Mouse (Mus musculus) hindbrain, embryonic 14.5 days (tissue): Measurements from ENCODE around the gene Cbx6. TPM values are rescaled to one million over a fixed set of nuclear protein-coding genes. Genes with fewer than 3 reads are reported as not detected.

ENCODE experiments used
- ATAC-seq: fragments of 200-750 bp; cut with Nextera tagmentation; 2 replicates; pipeline ENCODE4 v1.8.0; 2017; ENCODE audit warnings: moderate number of reproducible peaks, mild to moderate bottlenecking, moderate TSS enrichment, moderate library complexity; ENCODE audit not compliant: low FRiP score
- DNase-seq: peaks from one replicate; pipeline ENCODE4 v3.0.0-alpha.2; 2015; ENCODE audit warnings: low spot score
- H3K27ac ChIP-seq: fragments of 300-500 bp; sonication (generic); 2 replicates; pipeline ENCODE4 v1.5.1; 2014; ENCODE audit warnings: mild to moderate bottlenecking, moderate library complexity
- H3K27me3 ChIP-seq: fragments of 300-500 bp; sonication (generic); 2 replicates; pipeline ENCODE4 v1.6.1; 2014; ENCODE audit warnings: mild to moderate bottlenecking, low read length, mixed read lengths; ENCODE audit not compliant: control insufficient read depth, insufficient read depth
- H3K36me3 ChIP-seq: fragments of 300-500 bp; sonication (generic); replicated peaks from 2 replicates; pipeline ENCODE4 v1.6.1; 2014; ENCODE audit not compliant: control insufficient read depth, insufficient read depth
- H3K4me1 ChIP-seq: fragments of 300-500 bp; sonication (generic); replicated peaks from 2 replicates; pipeline ENCODE4 v1.6.1; 2014; ENCODE audit warnings: antibody characterized with exemption, low read length, mixed read lengths; ENCODE audit not compliant: control insufficient read depth, insufficient read depth
- H3K4me2 ChIP-seq: fragments of 300-500 bp; sonication (generic); replicated peaks from 2 replicates; pipeline ENCODE4 v1.6.1; 2014; ENCODE audit warnings: mild to moderate bottlenecking, moderate library complexity
- H3K4me3 ChIP-seq: fragments of 300-500 bp; sonication (generic); replicated peaks from 2 replicates; pipeline ENCODE4 v1.5.1; 2014; ENCODE audit warnings: mild to moderate bottlenecking, low read length
- H3K9ac ChIP-seq: fragments of 300-500 bp; sonication (generic); 2 replicates; pipeline ENCODE4 v1.6.1; 2014
- H3K9me3 ChIP-seq: fragments of 300-500 bp; sonication (generic); 2 replicates; pipeline ENCODE4 v1.6.1; 2016; ENCODE audit warnings: low read length; ENCODE audit not compliant: control insufficient read depth
- WGBS: fragments of 180-500 bp; shearing (Covaris S2); extraction: QIAGEN DNeasy Blood & Tissue Kit; methylation state at CpG from one replicate; pipeline ENCODE4 v1.1.7; 2014; 5-methylcytosine and 5-hydroxymethylcytosine counted together
- polyA plus RNA-seq: library from polyadenylated mRNA; unstranded; fragments of >200 nt; fragmentation: Nextera tagmentation; extraction: Ambion mirVana; gene quantifications from 2 replicates; pipeline ENCODE4 v1.2.1, GENCODE M21; 2014

The Cbx6 gene
- polyA plus RNA-seq = 36.9 and 39.8 TPM in 2 replicates

DNA sequence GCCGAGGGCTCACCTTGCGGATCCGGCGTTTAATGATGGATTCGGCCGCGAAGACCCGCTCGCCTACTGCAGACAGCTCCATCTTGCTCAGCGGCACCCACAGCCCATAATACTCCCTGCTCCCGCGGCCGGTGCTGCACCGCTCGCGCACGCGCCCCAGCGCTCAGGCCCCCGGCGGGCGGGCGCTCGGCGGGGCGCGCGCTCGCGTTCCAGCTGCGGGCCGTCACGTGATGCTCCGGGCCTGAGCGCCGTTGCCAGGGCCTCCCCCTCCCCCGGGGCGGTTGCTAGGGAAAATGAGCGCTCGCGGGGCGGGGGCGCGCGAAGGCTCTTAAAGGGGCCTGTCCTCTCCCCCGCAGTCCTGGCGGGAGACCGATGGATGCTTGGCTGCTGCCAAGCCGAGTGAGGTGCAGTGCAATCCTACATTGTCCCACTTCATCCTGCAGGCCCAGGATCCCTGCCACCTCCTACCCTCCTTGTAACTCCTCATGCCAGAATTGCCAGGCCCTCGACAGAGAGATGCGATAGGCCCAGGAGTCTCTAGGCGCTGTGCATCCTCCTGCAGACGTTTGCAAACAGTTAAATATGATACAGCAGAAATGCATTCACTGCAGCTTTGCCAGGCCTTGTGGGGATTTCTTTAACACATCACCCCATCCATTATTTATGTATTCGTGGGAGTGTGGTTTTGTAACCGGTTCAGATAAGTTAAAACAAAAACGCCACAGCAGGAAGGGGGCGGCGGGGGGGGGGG, at the start of gene Cbx6, which contains the start of gene Npcd:
Gene Cbx6, minus strand, starts transcription at position 559 of the 751 bp plus-strand sequence.
Gene Npcd, minus strand, starts transcription at position 108 of the 751 bp plus-strand sequence.
- H3K9ac ChIP-seq = peak within 1 kb of the TSS; percentile 82
- H3K9me3 ChIP-seq = no peaks in the 10 kb centered on the region
- peak within 1 kb of the TSS; percentile 95 for H3K27ac ChIP-seq
- peak within 1 kb of the TSS; percentile 89 for H3K4me2 ChIP-seq
- peaks cover 47% of the 10 kb centered on the region for H3K4me1 ChIP-seq
- H3K27me3 ChIP-seq = no peaks in the 10 kb centered on the region
- 2% methylated on average over 56 of the region's 58 CpGs for WGBS
- H3K4me3 ChIP-seq = peak within 1 kb of the TSS; percentile 76
- DNase-seq (peak; percentile 99), ATAC-seq (peak; percentile 91)
- H3K36me3 ChIP-seq = peaks cover 13% of the 10 kb centered on the region

DNA sequence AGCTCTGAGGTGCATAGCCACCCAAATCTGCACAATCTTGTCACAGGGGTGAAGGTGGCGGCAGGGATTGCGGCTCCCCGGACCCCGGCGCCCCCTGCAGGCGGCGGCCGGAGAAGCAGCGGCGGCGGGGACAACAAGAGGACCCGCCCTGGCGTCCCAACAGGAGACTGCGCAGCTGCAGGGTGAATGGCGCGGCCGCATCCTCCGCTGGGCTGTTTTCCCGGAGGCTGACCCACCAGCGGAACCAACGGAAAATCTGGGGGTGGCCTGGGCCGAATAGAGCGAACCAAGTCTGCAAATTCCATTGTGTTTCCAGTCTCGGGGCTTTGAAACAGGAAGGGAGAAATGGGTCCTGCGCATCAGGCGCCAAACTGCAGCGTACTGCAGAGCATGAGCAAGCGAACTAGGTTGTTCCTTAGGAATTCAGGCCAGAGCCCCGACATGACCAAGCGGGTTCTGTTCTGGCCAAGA, 48.9 kb upstream of the Cbx6 start:
- Histone ChIP-seq H3K4me3 (peak overlapping the region; percentile 34), H3K27ac (peak overlapping the region; percentile 96), H3K4me1 (no peaks in the 10 kb centered on the region; the same call in 1 of the 2 replicates), H3K9me3 (no peaks in the 10 kb centered on the region), H3K36me3 (no peaks in the 10 kb centered on the region), H3K4me2 (peak overlapping the region; percentile 82), H3K27me3 (no peaks in the 10 kb centered on the region), H3K9ac (peak overlapping the region; percentile 71)
- WGBS = under 1% methylated on average over 30 of the region's 30 CpGs
- DNase-seq (peak; percentile 97), ATAC-seq (peak; percentile 87)

DNA sequence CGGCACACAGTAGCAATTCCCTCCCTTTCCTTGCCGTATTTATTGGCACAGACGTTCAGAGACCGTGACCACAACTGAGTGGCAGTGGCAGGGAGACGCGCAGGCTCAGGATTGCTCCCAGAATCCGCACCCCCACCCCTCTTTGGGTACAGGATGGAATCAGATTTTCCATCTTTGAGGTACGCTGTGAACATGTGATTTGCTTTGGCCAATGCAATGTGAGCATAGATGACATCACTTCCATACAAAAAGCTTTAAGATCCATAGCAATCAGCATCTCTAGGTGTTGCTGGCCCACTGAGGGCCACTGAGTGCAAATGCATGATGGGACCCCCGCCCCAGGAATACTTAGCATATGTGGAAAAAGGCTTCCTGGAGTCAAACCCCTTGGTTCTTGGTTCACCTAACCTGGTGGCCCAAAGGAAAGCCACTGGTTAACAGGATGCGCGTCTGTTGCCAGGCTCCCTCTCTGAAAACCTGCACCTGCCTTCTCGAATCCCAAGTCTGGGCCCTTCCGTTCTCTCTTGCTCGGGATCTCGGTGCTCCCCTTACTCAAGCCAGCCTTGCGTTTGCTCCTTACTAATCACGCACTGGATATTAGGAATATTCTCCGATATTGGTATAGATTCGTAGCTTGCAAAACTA, 48.3 kb upstream of the Cbx6 start:
- Histone ChIP-seq H3K4me1 (no peaks in the 10 kb centered on the region; the same call in 1 of the 2 replicates), H3K27me3 (no peaks in the 10 kb centered on the region), H3K4me3 (peak overlapping the region; percentile 34), H3K9me3 (no peaks in the 10 kb centered on the region), H3K27ac (peak overlapping the region; percentile 96), H3K4me2 (peak overlapping the region; percentile 82), H3K36me3 (no peaks in the 10 kb centered on the region), H3K9ac (peak overlapping the region; percentile 71)
- DNase-seq (peak; percentile 71), ATAC-seq (peak; percentile 75)
- WGBS = 20% methylated on average over 19 of the region's 19 CpGs

DNA sequence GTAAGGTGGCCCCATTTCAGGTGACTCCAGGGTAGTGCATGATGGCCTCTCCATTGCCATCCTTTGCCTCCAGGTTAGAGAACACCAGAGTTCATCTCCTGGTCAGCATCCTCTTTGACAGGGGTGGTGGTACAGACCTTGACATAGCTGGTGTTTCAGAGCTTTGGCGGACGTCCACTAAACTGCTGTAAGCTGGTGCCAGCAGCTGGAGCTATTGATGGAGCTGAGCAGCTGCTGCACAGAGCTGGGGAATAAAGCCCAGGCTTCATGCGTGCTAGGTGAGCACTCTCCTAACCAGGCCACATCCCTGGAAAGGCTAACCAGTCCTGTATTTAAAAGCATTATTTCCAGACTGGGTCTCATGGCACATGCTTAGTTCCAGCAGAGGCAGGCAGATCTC, 46.0 kb upstream of the Cbx6 start:
- WGBS = 81% methylated on average over 3 of the region's 3 CpGs
- Histone ChIP-seq H3K4me3 (no peak overlapping the region), H3K36me3 (no peaks in the 10 kb centered on the region), H3K9me3 (no peaks in the 10 kb centered on the region), H3K9ac (no peak overlapping the region), H3K27ac (no peak overlapping the region), H3K4me1 (no peaks in the 10 kb centered on the region; the same call in 1 of the 2 replicates), H3K4me2 (no peak overlapping the region), H3K27me3 (no peaks in the 10 kb centered on the region)
- DNase-seq (no peak), ATAC-seq (no peak)

DNA sequence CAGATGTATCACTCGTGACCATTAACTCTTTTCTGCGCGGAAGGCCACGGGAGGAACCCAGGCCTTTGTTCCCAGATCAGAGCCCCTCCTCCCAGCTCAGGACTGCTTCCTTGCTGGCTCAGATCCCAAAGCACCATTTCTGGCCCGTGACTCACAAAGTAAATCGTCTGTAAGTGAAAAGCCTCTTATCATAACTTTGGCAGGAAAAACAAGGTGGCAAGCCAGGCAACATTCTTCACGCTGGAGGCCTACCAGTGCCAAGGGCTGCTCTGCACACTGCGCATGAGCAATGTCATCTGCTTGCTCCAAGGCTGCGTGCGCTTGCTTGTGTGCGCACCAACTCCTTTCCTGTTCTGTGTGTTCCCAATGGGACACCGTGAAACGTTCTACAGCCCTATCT, 44.8 kb upstream of the Cbx6 start:
- Histone ChIP-seq H3K4me2 (no peak overlapping the region), H3K9ac (no peak overlapping the region), H3K27ac (peak overlapping the region; percentile 64; the same call in 1 of the 2 replicates), H3K27me3 (no peaks in the 10 kb centered on the region), H3K36me3 (no peaks in the 10 kb centered on the region), H3K4me3 (no peak overlapping the region), H3K9me3 (no peaks in the 10 kb centered on the region), H3K4me1 (no peaks in the 10 kb centered on the region; the same call in 1 of the 2 replicates)
- WGBS = 51% methylated on average over 13 of the region's 13 CpGs
- no peak for ATAC-seq
- DNase-seq = peak; percentile 70

DNA sequence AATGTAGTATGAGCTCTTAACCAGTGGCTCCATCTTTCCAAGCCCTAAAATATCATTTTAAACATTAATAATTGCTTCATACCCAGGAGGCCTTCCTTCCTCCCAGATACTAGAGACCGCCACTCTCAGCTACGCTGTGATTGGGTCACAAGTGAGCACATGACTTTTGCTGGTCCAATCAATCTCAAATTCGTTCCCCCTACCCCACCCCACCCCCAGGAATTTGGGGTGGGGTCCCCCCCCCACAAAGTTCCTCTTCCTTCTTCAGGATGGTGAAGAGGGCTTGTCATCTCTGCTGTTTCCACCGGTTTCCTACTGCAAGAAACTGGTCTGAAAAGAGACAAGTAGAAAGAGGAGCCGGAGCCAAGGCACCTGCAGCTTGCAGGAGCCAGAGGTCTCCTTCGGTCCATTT, 44.2 kb upstream of the Cbx6 start:
- H3K36me3 ChIP-seq = no peaks in the 10 kb centered on the region
- no peak overlapping the region for H3K4me3 ChIP-seq
- no peaks in the 10 kb centered on the region; the same call in 1 of the 2 replicates for H3K4me1 ChIP-seq
- ATAC-seq (no peak), DNase-seq (no peak)
- 70% methylated on average over 6 of the region's 6 CpGs for WGBS
- H3K9ac ChIP-seq = no peak overlapping the region
- no peaks in the 10 kb centered on the region for H3K9me3 ChIP-seq
- H3K27me3 ChIP-seq = no peaks in the 10 kb centered on the region
- no peak overlapping the region for H3K4me2 ChIP-seq
- peak overlapping the region; percentile 64; the same call in 1 of the 2 replicates for H3K27ac ChIP-seq

DNA sequence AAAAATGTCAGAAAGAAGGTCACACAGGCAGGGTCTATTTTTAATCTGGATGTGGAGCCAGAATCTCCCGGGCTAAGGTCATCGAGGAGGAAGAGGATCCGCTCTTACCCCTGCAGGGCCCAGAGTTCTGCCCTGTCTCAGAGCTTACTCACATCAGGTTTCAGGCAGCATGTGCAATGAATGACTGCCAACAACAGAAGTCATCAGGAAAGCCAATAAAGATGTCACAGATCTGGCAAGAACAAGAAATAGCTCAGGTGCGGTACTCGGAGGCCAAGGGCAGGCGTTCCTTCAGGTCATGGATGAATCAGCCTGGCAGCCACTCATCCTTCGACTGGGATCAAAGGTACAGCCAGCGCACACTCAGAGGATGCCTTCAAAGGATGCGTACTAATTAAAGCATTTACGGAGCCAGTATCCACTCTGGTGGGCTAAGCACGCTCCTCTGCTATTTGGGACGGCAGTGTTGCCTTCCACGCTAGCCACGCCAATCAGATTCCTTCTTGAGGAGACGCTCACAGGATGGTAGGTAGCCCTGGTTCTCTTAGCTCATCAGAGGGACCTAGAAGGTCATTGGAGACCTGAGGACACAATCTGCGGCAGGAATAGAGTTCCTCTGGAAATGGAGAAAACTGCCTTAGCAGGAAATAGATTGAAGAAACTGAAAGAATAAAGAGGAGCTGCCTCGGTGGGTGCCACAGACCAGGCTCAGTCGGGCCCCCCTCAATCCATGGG, 40.9 kb upstream of the Cbx6 start:
- ATAC-seq (no peak), DNase-seq (no peak)
- WGBS = 89% methylated on average over 18 of the region's 18 CpGs
- Histone ChIP-seq H3K36me3 (no peaks in the 10 kb centered on the region), H3K4me2 (no peak overlapping the region), H3K27ac (no peak overlapping the region), H3K9ac (no peak overlapping the region), H3K4me1 (no peaks in the 10 kb centered on the region), H3K9me3 (no peaks in the 10 kb centered on the region), H3K4me3 (no peak overlapping the region), H3K27me3 (no peaks in the 10 kb centered on the region)

DNA sequence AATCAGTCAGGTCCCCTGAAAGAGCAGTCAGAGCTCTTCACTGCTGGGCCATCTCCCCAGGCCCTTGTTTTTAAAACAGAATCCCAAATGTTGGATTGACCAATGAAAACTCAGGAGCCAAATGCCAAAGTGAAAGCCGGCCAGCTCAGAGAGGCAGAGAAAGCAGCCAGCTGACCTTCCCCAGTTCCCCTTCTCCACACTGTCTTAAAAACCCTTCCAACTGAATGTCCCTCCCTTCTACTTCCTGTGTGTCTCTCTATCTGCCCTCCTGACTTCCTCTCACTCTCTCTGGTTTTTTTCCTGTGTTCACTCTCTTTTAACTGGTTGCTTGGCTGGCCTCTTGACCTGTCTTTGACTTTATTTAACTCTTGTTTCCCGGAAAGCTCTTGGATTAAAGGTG, 39.5 kb upstream of the Cbx6 start:
- no peaks in the 10 kb centered on the region for H3K36me3 ChIP-seq
- H3K27me3 ChIP-seq = no peaks in the 10 kb centered on the region
- no peak overlapping the region for H3K4me2 ChIP-seq
- DNase-seq = no peak
- no peak overlapping the region for H3K27ac ChIP-seq
- H3K9me3 ChIP-seq = no peaks in the 10 kb centered on the region
- no peak overlapping the region for H3K4me3 ChIP-seq
- H3K9ac ChIP-seq = no peak overlapping the region
- no peaks in the 10 kb centered on the region for H3K4me1 ChIP-seq
- 60% methylated on average over 2 of the region's 2 CpGs for WGBS
- ATAC-seq = no peak

DNA sequence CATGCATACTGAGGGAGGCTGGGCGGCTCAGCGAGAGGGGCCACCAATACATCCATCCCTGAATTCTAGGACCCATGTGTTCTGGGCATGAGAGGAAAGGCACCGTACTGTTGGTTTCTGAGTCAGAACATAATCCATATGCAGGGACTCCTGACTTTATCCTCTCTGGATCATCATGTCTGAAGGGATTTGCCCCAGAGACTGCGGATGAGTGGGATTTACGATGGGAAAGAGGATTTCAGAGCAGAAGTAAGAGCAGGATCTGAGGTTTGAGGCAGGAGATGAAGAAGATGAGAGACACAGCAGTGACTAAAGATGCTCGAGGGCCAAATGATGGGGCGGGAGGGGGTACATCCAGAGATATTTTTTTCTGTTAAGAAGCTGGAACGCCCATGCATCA, 39.1 kb upstream of the Cbx6 start:
- DNase-seq (no peak), ATAC-seq (no peak)
- WGBS = 86% methylated on average over 8 of the region's 8 CpGs
- Histone ChIP-seq H3K4me1 (no peaks in the 10 kb centered on the region), H3K9ac (no peak overlapping the region), H3K4me3 (no peak overlapping the region), H3K9me3 (no peaks in the 10 kb centered on the region), H3K4me2 (no peak overlapping the region), H3K27ac (no peak overlapping the region), H3K27me3 (no peaks in the 10 kb centered on the region), H3K36me3 (no peaks in the 10 kb centered on the region)
